Mouse (Mus musculus) ES-E14 (cell line): Measurements from ENCODE around the gene Fam57a.

Experiments
- CHD2 ChIP-seq: IDR thresholded peaks from 2 replicates; pipeline ENCODE4 v1.6.1; 2014; ENCODE audit warnings: mild to moderate bottlenecking, low read depth, low read length, inconsistent platforms
- HCFC1 ChIP-seq: IDR thresholded peaks from 2 replicates; pipeline ENCODE4 v1.6.1; 2012; ENCODE audit warnings: low read length, inconsistent platforms, borderline replicate concordance; ENCODE audit not compliant: insufficient read depth
- MAFK ChIP-seq: IDR thresholded peaks from 2 replicates; pipeline ENCODE4 v1.6.1; 2014; ENCODE audit warnings: mild to moderate bottlenecking, low read depth, low read length, inconsistent platforms; ENCODE audit not compliant: insufficient read depth
- ZC3H11A ChIP-seq: IDR thresholded peaks from 2 replicates; pipeline ENCODE4 v1.6.1; 2012; ENCODE audit warnings: low read depth, mild to moderate bottlenecking, inconsistent platforms, low read length, borderline replicate concordance
- ZNF384 ChIP-seq: IDR thresholded peaks from 2 replicates; pipeline ENCODE4 v1.6.1; 2012; ENCODE audit warnings: low read depth, low read length, inconsistent platforms

DNA sequence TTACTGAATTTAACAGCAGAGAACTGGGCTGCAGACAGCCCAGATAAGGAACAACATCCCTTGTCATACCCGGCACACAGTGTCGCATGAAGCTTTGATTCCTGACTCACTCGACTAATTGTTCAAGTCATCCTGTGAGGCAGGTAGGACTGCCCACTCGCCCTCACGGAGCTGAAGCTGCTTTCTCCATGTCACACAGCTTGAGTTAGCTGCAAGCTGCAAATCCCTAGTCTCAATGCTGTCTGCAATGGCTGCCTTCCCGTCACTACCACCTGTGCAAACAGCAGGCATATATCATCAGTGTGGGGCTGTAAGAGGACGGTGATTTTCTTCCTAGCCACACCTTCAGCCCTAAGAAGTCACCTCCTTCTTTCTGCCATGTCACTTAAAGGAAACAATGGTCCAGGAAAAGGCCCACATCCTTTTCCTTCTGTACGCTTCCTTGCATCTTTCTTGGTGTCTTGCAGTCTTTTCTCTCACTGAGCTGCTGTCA lies 17.6 kb downstream of the Fam57a start:
- TF ChIP-seq CHD2: no peak
- no peak for TF ChIP-seq ZNF384
- TF ChIP-seq ZC3H11A: no peak
- TF ChIP-seq HCFC1: no peak
- no peak for TF ChIP-seq MAFK
